Mouse (Mus musculus): Measurements from ENCODE around the gene Ccdc90b. TPM values are rescaled to one million over a fixed set of nuclear protein-coding genes. Genes with fewer than 3 reads are reported as not detected.

The Ccdc90b gene
- polyA plus RNA-seq, 1 experiment from 2014 or later = 49.1 TPM

- Histone ChIP-seq H3K9ac (no peak overlapping the region), H3K4me2 (replicated peaks) (no peak overlapping the region), H3K27me3 (replicated peaks) (no peaks in the 10 kb centered on the region), H3K27ac (no peak overlapping the region), H3K9me3 (no peaks in the 10 kb centered on the region), H3K4me3 (replicated peaks) (no peak overlapping the region), H3K36me3 (0 out of 2 replicates have a peak, but pooled peaks cover 3% of the 10 kb centered on the region), H3K4me1 (replicated peaks) (no peaks in the 10 kb centered on the region)
- WGBS = 87% methylated on average over 7 of the region's 7 CpGs
- no peak for ATAC-seq
These were observed 22.6 kb downstream of the Ccdc90b start for GRCm38 (mm10) chr7:92583567-92583966.

GRCm38 (mm10) chr7:92589986-92590385 is 29.0 kb downstream of the Ccdc90b start:
- ATAC-seq = no peak
- Histone ChIP-seq H3K36me3 (no peaks in the 10 kb centered on the region), H3K27ac (no peak overlapping the region), H3K4me2 (replicated peaks) (no peak overlapping the region), H3K27me3 (replicated peaks) (no peaks in the 10 kb centered on the region), H3K9me3 (no peaks in the 10 kb centered on the region), H3K9ac (no peak overlapping the region), H3K4me1 (replicated peaks) (no peaks in the 10 kb centered on the region), H3K4me3 (replicated peaks) (no peak overlapping the region)
- WGBS = 89% methylated on average over 7 of the region's 7 CpGs

- Histone ChIP-seq H3K36me3 (no peaks in the 10 kb centered on the region), H3K4me1 (replicated peaks) (no peaks in the 10 kb centered on the region), H3K27me3 (replicated peaks) (no peaks in the 10 kb centered on the region), H3K9ac (no peak overlapping the region), H3K9me3 (no peaks in the 10 kb centered on the region), H3K4me3 (replicated peaks) (no peak overlapping the region), H3K4me2 (replicated peaks) (no peak overlapping the region), H3K27ac (no peak overlapping the region)
- no peak for ATAC-seq
- 88% methylated on average over 2 of the region's 2 CpGs for WGBS
These were observed 29.9 kb downstream of the Ccdc90b start for GRCm38 (mm10) chr7:92590842-92591241.

GRCm38 (mm10) chr7:92604961-92605360 is 44.0 kb downstream of the Ccdc90b start:
- Histone ChIP-seq H3K27me3 (replicated peaks) (no peaks in the 10 kb centered on the region), H3K4me1 (replicated peaks) (no peaks in the 10 kb centered on the region)
- no peak for ATAC-seq

GRCm38 (mm10) chr7:92610830-92611229 is 49.9 kb downstream of the Ccdc90b start:
- Histone ChIP-seq H3K27me3 (replicated peaks) (no peaks in the 10 kb centered on the region), H3K4me3 (replicated peaks) (no peak overlapping the region), H3K36me3 (no peaks in the 10 kb centered on the region), H3K9ac (no peak overlapping the region), H3K4me2 (replicated peaks) (no peak overlapping the region), H3K9me3 (no peaks in the 10 kb centered on the region), H3K4me1 (replicated peaks) (no peaks in the 10 kb centered on the region), H3K27ac (no peak overlapping the region)
- 74% methylated on average over 7 of the region's 7 CpGs for WGBS
- no peak for ATAC-seq

More at GRCm38 (mm10) chr7:92604961-92605360, 44.0 kb downstream of the Ccdc90b start:
- Histone ChIP-seq H3K9me3 (no peaks in the 10 kb centered on the region), H3K36me3 (no peaks in the 10 kb centered on the region), H3K4me3 (replicated peaks) (no peak overlapping the region), H3K9ac (no peak overlapping the region), H3K27ac (no peak overlapping the region), H3K4me2 (replicated peaks) (no peak overlapping the region)
- WGBS = 93% methylated on average over 7 of the region's 7 CpGs

- Histone ChIP-seq H3K27me3 (replicated peaks) (no peaks in the 10 kb centered on the region), H3K27ac (no peak overlapping the region), H3K4me2 (replicated peaks) (no peak overlapping the region), H3K4me1 (replicated peaks) (no peaks in the 10 kb centered on the region), H3K9me3 (no peaks in the 10 kb centered on the region), H3K9ac (no peak overlapping the region), H3K4me3 (replicated peaks) (no peak overlapping the region), H3K36me3 (no peaks in the 10 kb centered on the region)
- WGBS = 44% methylated on average over 2 of the region's 2 CpGs
- no peak for ATAC-seq
These were observed 63.5 kb downstream of the Ccdc90b start for GRCm38 (mm10) chr7:92624488-92624887.

GRCm38 (mm10) chr7:92630167-92630566 is 69.2 kb downstream of the Ccdc90b start:
- H3K9me3 ChIP-seq = no peaks in the 10 kb centered on the region
- no peak overlapping the region for H3K9ac ChIP-seq
- H3K4me2 ChIP-seq (replicated peaks) = no peak overlapping the region
- no peaks in the 10 kb centered on the region for H3K4me1 ChIP-seq (replicated peaks)
- no peaks in the 10 kb centered on the region for H3K36me3 ChIP-seq
- H3K4me3 ChIP-seq (replicated peaks) = no peak overlapping the region
- no peak for ATAC-seq
- H3K27ac ChIP-seq = no peak overlapping the region
- WGBS = 53% methylated on average over 2 of the region's 2 CpGs
- H3K27me3 ChIP-seq (replicated peaks) = no peaks in the 10 kb centered on the region

Other genes with a start within 250 kb of the Ccdc90b start
- 3.9 and 4.5 TPM in 2 replicates for gene Ankrd42, start 76.0 kb downstream of the Ccdc90b start, polyA plus RNA-seq (2015; fragmentation: Nextera tagmentation; extraction: Ambion mirVana)
- 19.3 and 20.1 TPM in 2 replicates for gene Pcf11, start 108.8 kb downstream of the Ccdc90b start, polyA plus RNA-seq (2015; fragmentation: Nextera tagmentation; extraction: Ambion mirVana)
- gene Rab30, start 180.5 kb downstream of the Ccdc90b start, polyA plus RNA-seq (2015; fragmentation: Nextera tagmentation; extraction: Ambion mirVana) = 24.4 and 24.7 TPM in 2 replicates